Mouse (Mus musculus) heart, postnatal 0 days (tissue): ENCODE data around the gene Ddias. TPM values are rescaled to one million over a fixed set of nuclear protein-coding genes. Genes with fewer than 3 reads are reported as not detected.

Source experiments
- ATAC-seq: fragments of 200-750 bp; cut with Nextera tagmentation; 2 replicates; pipeline ENCODE4 v1.8.0; 2017; ENCODE audit warnings: low read depth, moderate number of reproducible peaks, moderate library complexity; ENCODE audit not compliant: insufficient read depth
- DNase-seq: peaks from one replicate; pipeline ENCODE4 v3.0.0-alpha.2; 2016; ENCODE audit warnings: low spot score
- H3K27ac ChIP-seq: fragments of 300-500 bp; sonication (generic); 2 replicates; pipeline ENCODE4 v1.5.1; 2014; ENCODE audit warnings: low read depth, mild to moderate bottlenecking
- H3K27me3 ChIP-seq: fragments of 300-500 bp; sonication (generic); 2 replicates; pipeline ENCODE4 v1.6.1; 2014; ENCODE audit warnings: low read length, mixed read lengths; ENCODE audit not compliant: control insufficient read depth, insufficient read depth
- H3K36me3 ChIP-seq: fragments of 300-500 bp; sonication (generic); replicated peaks from 2 replicates; pipeline ENCODE4 v1.6.1; 2014; ENCODE audit warnings: low read length, mixed read lengths; ENCODE audit not compliant: control insufficient read depth, insufficient read depth
- H3K4me1 ChIP-seq: fragments of 300-500 bp; sonication (generic); 2 replicates; pipeline ENCODE4 v1.6.1; 2014; ENCODE audit warnings: antibody characterized with exemption; ENCODE audit not compliant: control insufficient read depth, insufficient read depth
- H3K4me2 ChIP-seq: fragments of 300-500 bp; sonication (generic); 2 replicates; pipeline ENCODE4 v1.6.1; 2014; ENCODE audit warnings: low read depth, mild to moderate bottlenecking, low read length, moderate library complexity
- H3K4me3 ChIP-seq: fragments of 300-500 bp; sonication (generic); 2 replicates; pipeline ENCODE4 v1.5.1; 2014; ENCODE audit warnings: low read depth, low read length
- H3K9ac ChIP-seq: fragments of 300-500 bp; sonication (generic); replicated peaks from 2 replicates; pipeline ENCODE4 v1.6.1; 2014; ENCODE audit warnings: low read depth, low read length, mixed read lengths
- H3K9me3 ChIP-seq: fragments of 300-500 bp; sonication (generic); replicated peaks from 2 replicates; pipeline ENCODE4 v1.6.1; 2016; ENCODE audit warnings: low read length; ENCODE audit not compliant: control insufficient read depth
- CTCF ChIP-seq: IDR thresholded peaks from 2 replicates; pipeline ENCODE4 v1.5.1; 2016; ENCODE audit warnings: antibody characterized with exemption, control low read depth, low read depth
- EP300 ChIP-seq: IDR thresholded peaks from 2 replicates; pipeline ENCODE4 v1.6.1; 2016; ENCODE audit warnings: antibody characterized with exemption, low read depth
- WGBS: fragments of 180-500 bp; shearing (Covaris S2); extraction: QIAGEN DNeasy Blood & Tissue Kit; methylation state at CpG from one replicate; pipeline ENCODE4 v1.1.7; 2014; 5-methylcytosine and 5-hydroxymethylcytosine counted together
- polyA plus RNA-seq: library from polyadenylated mRNA; unstranded; fragments of >200 nt; fragmentation: Nextera tagmentation; extraction: Ambion mirVana; gene quantifications from 2 replicates; pipeline ENCODE4 v1.2.1, GENCODE M21; 2015
- total RNA-seq: library from RNA; depleted of rRNA; stranded (reverse); fragments of >200 nt; gene quantifications from 2 replicates; pipeline ENCODE4 v1.2.3, GENCODE M21; 2014; ENCODE audit warnings: low replicate concordance; rRNA removed

Gene Ddias
- total and polyA plus RNA-seq, 2 experiments from 2014 or later = 3.1 to 7.5 TPM

DNA sequence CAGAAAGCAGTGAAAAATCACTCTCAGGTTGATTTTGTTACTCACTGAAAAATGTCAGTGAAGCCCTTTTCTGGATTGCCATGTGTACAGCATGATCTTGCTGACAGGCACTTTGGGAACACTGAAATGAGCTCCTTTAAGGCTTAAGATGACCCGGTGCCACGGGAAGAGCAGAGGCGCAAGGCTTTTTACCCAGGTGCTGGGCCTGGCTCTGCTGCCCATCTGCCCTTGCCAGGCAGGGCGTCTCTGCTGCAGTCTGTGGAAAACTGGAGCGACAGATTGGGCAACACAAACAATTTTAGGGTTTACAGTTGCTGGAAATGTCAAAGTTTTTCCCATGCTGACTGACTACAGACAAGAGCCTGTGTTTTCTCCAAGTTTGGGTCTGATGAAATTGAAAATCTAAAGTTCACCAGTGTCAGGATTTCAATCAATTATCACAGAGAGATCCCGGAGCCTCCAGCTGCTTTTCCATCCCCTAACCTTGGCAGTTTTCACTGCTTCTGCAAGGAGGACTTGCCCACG, 53.0 kb downstream of the Ddias start:
- no peak overlapping the region for H3K9ac ChIP-seq
- ATAC-seq (no peak), DNase-seq (no peak)
- no peaks in the 10 kb centered on the region for H3K36me3 ChIP-seq
- no peak overlapping the region for H3K4me3 ChIP-seq
- no peaks in the 10 kb centered on the region for H3K4me1 ChIP-seq
- H3K27me3 ChIP-seq = no peaks in the 10 kb centered on the region
- 68% methylated on average over 7 of the region's 7 CpGs for WGBS
- no peak overlapping the region for H3K4me2 ChIP-seq
- H3K27ac ChIP-seq = no peak overlapping the region
- TF ChIP-seq EP300 = no peak
- no peak for TF ChIP-seq CTCF
- H3K9me3 ChIP-seq = no peaks in the 10 kb centered on the region

GRCm38 (mm10) chr7:92820410-92820809, 53.6 kb downstream of the Ddias start:
- H3K4me1 ChIP-seq = no peaks in the 10 kb centered on the region
- DNase-seq (no peak), ATAC-seq (no peak)
- TF ChIP-seq EP300 (no peak), CTCF (no peak)
- H3K36me3 ChIP-seq = no peaks in the 10 kb centered on the region
- no peak overlapping the region for H3K4me3 ChIP-seq
- no peak overlapping the region for H3K27ac ChIP-seq
- no peak overlapping the region for H3K4me2 ChIP-seq
- H3K9me3 ChIP-seq = no peaks in the 10 kb centered on the region
- 76% methylated on average over 1 of the region's 1 CpGs for WGBS
- no peak overlapping the region for H3K9ac ChIP-seq
- no peaks in the 10 kb centered on the region for H3K27me3 ChIP-seq

GRCm38 (mm10) chr7:92819656-92820055, 54.4 kb downstream of the Ddias start:
- H3K36me3 ChIP-seq = no peaks in the 10 kb centered on the region
- no peak overlapping the region for H3K27ac ChIP-seq
- no peak overlapping the region for H3K4me2 ChIP-seq
- 77% methylated on average over 11 of the region's 11 CpGs for WGBS
- H3K9me3 ChIP-seq = no peaks in the 10 kb centered on the region
- ATAC-seq (no peak), DNase-seq (no peak)
- no peak overlapping the region for H3K9ac ChIP-seq
- no peaks in the 10 kb centered on the region for H3K4me1 ChIP-seq
- no peak overlapping the region for H3K4me3 ChIP-seq
- no peaks in the 10 kb centered on the region for H3K27me3 ChIP-seq
- no peak for TF ChIP-seq CTCF
- TF ChIP-seq EP300 = no peak

DNA sequence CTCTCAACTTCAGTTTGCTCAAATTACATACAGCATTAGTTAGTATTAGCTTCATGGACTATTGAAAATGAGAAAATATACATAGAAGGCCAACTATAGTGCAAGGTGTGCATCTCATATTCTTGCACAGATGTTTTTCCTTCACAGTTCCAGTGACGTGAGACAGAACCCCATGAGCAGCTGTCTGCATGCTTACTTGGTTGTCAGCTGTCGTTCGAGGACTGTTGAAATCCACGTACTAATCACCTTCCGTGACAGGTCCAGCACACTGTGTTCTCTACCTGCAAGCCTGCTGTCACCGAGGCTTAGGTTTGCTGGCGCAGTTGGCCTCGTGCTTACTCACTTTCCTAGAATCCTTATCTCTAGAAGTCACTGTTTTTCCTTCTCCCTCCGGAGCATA, 56.2 kb downstream of the Ddias start:
- H3K36me3 ChIP-seq = no peaks in the 10 kb centered on the region
- 25% methylated on average over 9 of the region's 9 CpGs for WGBS
- H3K27me3 ChIP-seq = no peaks in the 10 kb centered on the region
- no peaks in the 10 kb centered on the region for H3K4me1 ChIP-seq
- H3K27ac ChIP-seq = no peak overlapping the region
- H3K9ac ChIP-seq = no peak overlapping the region
- no peak overlapping the region for H3K4me2 ChIP-seq
- peak; percentile 79 for ATAC-seq
- H3K9me3 ChIP-seq = no peaks in the 10 kb centered on the region
- peak; percentile 30 for DNase-seq
- no peak for TF ChIP-seq CTCF
- no peak for TF ChIP-seq EP300
- no peak overlapping the region for H3K4me3 ChIP-seq

GRCm38 (mm10) chr7:92817242-92817641, 56.8 kb downstream of the Ddias start:
- no peak overlapping the region for H3K4me3 ChIP-seq
- no peak overlapping the region for H3K9ac ChIP-seq
- H3K9me3 ChIP-seq = no peaks in the 10 kb centered on the region
- 77% methylated on average over 2 of the region's 2 CpGs for WGBS
- no peaks in the 10 kb centered on the region for H3K27me3 ChIP-seq
- no peak overlapping the region for H3K4me2 ChIP-seq
- DNase-seq (no peak), ATAC-seq (no peak)
- no peak for TF ChIP-seq CTCF
- H3K36me3 ChIP-seq = no peaks in the 10 kb centered on the region
- no peaks in the 10 kb centered on the region for H3K4me1 ChIP-seq
- H3K27ac ChIP-seq = no peak overlapping the region

GRCm38 (mm10) chr7:92811667-92812279, 62.3 kb downstream of the Ddias start:
- DNase-seq (no peak), ATAC-seq (no peak)
- H3K9me3 ChIP-seq = no peaks in the 10 kb centered on the region
- H3K4me3 ChIP-seq = no peak overlapping the region
- no peaks in the 10 kb centered on the region for H3K4me1 ChIP-seq
- no peak overlapping the region for H3K9ac ChIP-seq
- TF ChIP-seq EP300 (no peak), CTCF (no peak)
- WGBS = 71% methylated on average over 7 of the region's 7 CpGs
- H3K36me3 ChIP-seq = no peaks in the 10 kb centered on the region
- H3K4me2 ChIP-seq = no peak overlapping the region
- no peaks in the 10 kb centered on the region for H3K27me3 ChIP-seq
- no peak overlapping the region for H3K27ac ChIP-seq

Other genes with a start within 250 kb of the Ddias start
- gene Ankrd42, start 237.1 kb downstream of the Ddias start, total RNA-seq = 1.5 and 2.6 TPM in 2 replicates
- gene Ankrd42, start 237.1 kb downstream of the Ddias start, polyA plus RNA-seq = 1.1 and 1.6 TPM in 2 replicates
- 10.6 and 26.2 TPM in 2 replicates for gene Pcf11, start 204.3 kb downstream of the Ddias start, total RNA-seq
- gene Pcf11, start 204.3 kb downstream of the Ddias start, polyA plus RNA-seq = 9.6 and 10.5 TPM in 2 replicates
- 2.7 and 6.1 TPM in 2 replicates for gene Rab30, start 132.6 kb downstream of the Ddias start, total RNA-seq
- 7.2 and 7.3 TPM in 2 replicates for gene Rab30, start 132.6 kb downstream of the Ddias start, polyA plus RNA-seq
- 33.7 and 44.8 TPM in 2 replicates for gene Prcp, start 223 bp upstream of the Ddias start, total RNA-seq
- 18.3 and 18.6 TPM in 2 replicates for gene Prcp, start 223 bp upstream of the Ddias start, polyA plus RNA-seq
- 6.0 and 7.5 TPM in 2 replicates for gene Fam181b, start 205.6 kb upstream of the Ddias start, total RNA-seq
- gene Fam181b, start 205.6 kb upstream of the Ddias start, polyA plus RNA-seq = 3.0 and 3.5 TPM in 2 replicates